Mouse (Mus musculus) cerebellum, adult 2 months (tissue): ENCODE data around the gene Cers6.

Source experiments
- CTCF ChIP-seq: fragments of 200-500 bp; IDR thresholded peaks from 2 replicates; pipeline ENCODE4 v1.5.1; 2011; ENCODE audit warnings: low read depth, mild to moderate bottlenecking, control low read depth, low read length, moderate library complexity, borderline replicate concordance; ENCODE audit not compliant: insufficient read depth
- POLR2A ChIP-seq: fragments of 200-500 bp; IDR thresholded peaks from 2 replicates; pipeline ENCODE4 v1.6.1; 2011; ENCODE audit warnings: low read length, control low read depth, borderline replicate concordance; ENCODE audit not compliant: insufficient read depth

GRCm38 (mm10) chr2:68885766-68886496, 24.7 kb downstream of the Cers6 start:
- no peak for TF ChIP-seq POLR2A
- TF ChIP-seq CTCF, result no peak
